Mouse (Mus musculus) liver, adult (tissue): ENCODE results near the gene Ammecr1.

Experiments
- GATA4 ChIP-seq: IDR thresholded peaks from 2 replicates; pipeline ENCODE4 v1.6.1; 2014; ENCODE audit warnings: mild to moderate bottlenecking, low read length; ENCODE audit not compliant: insufficient replicate concordance

Ammecr1 gene

GRCm38 (mm10) chrX:142965236-142966007 lies 1.1 kb downstream of the Ammecr1 start:
- TF ChIP-seq GATA4: no peak

GRCm38 (mm10) chrX:142960434-142960833 lies 6.1 kb downstream of the Ammecr1 start:
- TF ChIP-seq GATA4: no peak

GRCm38 (mm10) chrX:142959674-142960307 lies 6.7 kb downstream of the Ammecr1 start:
- TF ChIP-seq GATA4: no peak

GRCm38 (mm10) chrX:142928430-142928829 lies 38.1 kb downstream of the Ammecr1 start:
- no peak for TF ChIP-seq GATA4

- no peak for TF ChIP-seq GATA4
These were observed 49.1 kb downstream of the Ammecr1 start for GRCm38 (mm10) chrX:142917394-142917793.

- no peak for TF ChIP-seq GATA4
These were observed 49.8 kb downstream of the Ammecr1 start for GRCm38 (mm10) chrX:142916719-142917118.

- TF ChIP-seq GATA4: no peak
These were observed 52.3 kb downstream of the Ammecr1 start for GRCm38 (mm10) chrX:142914208-142914607.

GRCm38 (mm10) chrX:142903854-142904253 lies 62.7 kb downstream of the Ammecr1 start:
- TF ChIP-seq GATA4: no peak

GRCm38 (mm10) chrX:142902599-142902998 lies 63.9 kb downstream of the Ammecr1 start:
- TF ChIP-seq GATA4: no peak

GRCm38 (mm10) chrX:142901915-142902314 lies 64.6 kb downstream of the Ammecr1 start:
- no peak for TF ChIP-seq GATA4

GRCm38 (mm10) chrX:142898295-142898887 lies 68.1 kb downstream of the Ammecr1 start:
- no peak for TF ChIP-seq GATA4

- TF ChIP-seq GATA4: no peak
These were observed 69.0 kb downstream of the Ammecr1 start for GRCm38 (mm10) chrX:142897477-142898000.

GRCm38 (mm10) chrX:142895316-142895715 lies 71.2 kb downstream of the Ammecr1 start:
- TF ChIP-seq GATA4: no peak

GRCm38 (mm10) chrX:142885962-142886361 lies 80.6 kb downstream of the Ammecr1 start:
- no peak for TF ChIP-seq GATA4

- TF ChIP-seq GATA4: no peak
These were observed 82.9 kb downstream of the Ammecr1 start for GRCm38 (mm10) chrX:142883593-142883992.

GRCm38 (mm10) chrX:142882255-142882654 lies 84.3 kb downstream of the Ammecr1 start:
- no peak for TF ChIP-seq GATA4
